10 mouse cellular contexts compared by ENCODE assay signal in the genomic region with DNA sequence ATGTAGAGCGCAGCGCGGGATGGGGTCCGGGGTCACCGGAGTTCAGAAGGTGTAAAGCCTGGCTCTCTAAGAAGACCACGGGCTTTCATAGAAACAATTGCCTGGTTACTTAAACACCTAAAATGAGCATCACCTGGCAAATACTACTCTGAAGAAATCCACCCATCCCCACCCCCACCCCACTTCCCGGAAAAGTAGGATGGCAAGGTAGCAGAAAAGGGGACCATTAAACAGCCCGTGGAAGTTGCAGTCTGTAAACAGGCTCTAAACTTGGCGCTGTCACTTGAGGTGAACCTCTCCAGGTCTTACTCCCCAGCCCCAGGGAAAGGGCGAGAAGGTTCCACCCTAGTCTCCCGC. TPM values are rescaled to one million over a fixed set of nuclear protein-coding genes. Genes with fewer than 3 reads are reported as not detected.
DNase-seq lines count a peak whose midpoint lies in the region; ATAC-seq and TF ChIP-seq lines count a peak whose summit lies in the region.
"Had no signal": no experiment of that assay in that cellular context is flagged by ENCODE, and none has a peak within 500 bp of the region (broad histone marks: within the 10 kb centered on the region; RNA-seq: fewer than 3 reads in every experiment).

No protein-coding gene starts in this region.

- no peak for ATAC-seq in heart, embryonic 15.5 days (replicated peaks; ENCODE audit: insufficient number of reproducible peaks, insufficient read depth, low FRiP score, low read depth)
- ATAC-seq in hindbrain, embryonic 14.5 days (ENCODE audit: low FRiP score) = 0 out of 2 replicates have a peak, but pooled peaks have one; percentile 6
- ATAC-seq in midbrain, embryonic 14.5 days (ENCODE audit: low FRiP score, low TSS enrichment) = peak; percentile 5; the same call in 1 of the 2 replicates

- intact Hi-C loops in heart, postnatal 36 days (cut with DNase I) = no loop called here
- intact Hi-C loops in left cerebral cortex, postnatal 14 days (cut with DNase I) = loop anchor here (1.0 to 5.0 kb wide), 3 partner anchors 96 to 216 kb away; no protein-coding TSS in a partner anchor

- peak overlapping the region; percentile 56; the same call in 1 of the 2 replicates for H3K9ac ChIP-seq in heart, embryonic 15.5 days
- H3K9ac ChIP-seq in hindbrain, embryonic 14.5 days = peak overlapping the region; percentile 88
- H3K9ac ChIP-seq in midbrain, embryonic 14.5 days (replicated peaks; ENCODE audit: low read length) = peak overlapping the region; percentile 72

- H3K27ac ChIP-seq in heart, embryonic 15.5 days = no peak overlapping the region
- H3K27ac ChIP-seq in cortical plate, adult 2 months (ENCODE audit: insufficient read depth, low read length) = peak overlapping the region; percentile 93; the same call in 1 of the 2 replicates
- H3K27ac ChIP-seq in hindbrain, embryonic 14.5 days = peak overlapping the region; percentile 89
- H3K27ac ChIP-seq in midbrain, embryonic 14.5 days (replicated peaks; ENCODE audit: low read depth, low read length) = peak overlapping the region; percentile 77

- H3K4me1 ChIP-seq in heart, embryonic 15.5 days (replicated peaks) = peaks cover 27% of the 10 kb centered on the region
- H3K4me1 ChIP-seq in cortical plate, adult 2 months (ENCODE audit: control insufficient read depth, insufficient read depth, low read length) = peaks cover 2% of the 10 kb centered on the region; the same call in 1 of the 2 replicates
- H3K4me1 ChIP-seq in hindbrain, embryonic 14.5 days (replicated peaks; ENCODE audit: control insufficient read depth, insufficient read depth, low read length) = 0 out of 2 replicates have a peak, but pooled peaks cover 5% of the 10 kb centered on the region
- peaks cover 10% of the 10 kb centered on the region; the same call in 1 of the 2 replicates for H3K4me1 ChIP-seq in midbrain, embryonic 14.5 days (ENCODE audit: control insufficient read depth, insufficient read depth, low read length)

- peak overlapping the region; percentile 69 for H3K4me3 ChIP-seq in heart, embryonic 15.5 days
- peak overlapping the region; percentile 88 for H3K4me3 ChIP-seq in cortical plate, adult 2 months (ENCODE audit: insufficient read depth, low read length)
- peak overlapping the region; percentile 83 for H3K4me3 ChIP-seq in hindbrain, embryonic 14.5 days (replicated peaks; ENCODE audit: low read length)
- H3K4me3 ChIP-seq in midbrain, embryonic 14.5 days (replicated peaks; ENCODE audit: low read depth, low read length) = peak overlapping the region; percentile 73

- H3K36me3 ChIP-seq in heart, embryonic 15.5 days = no peaks in the 10 kb centered on the region
- H3K36me3 ChIP-seq in hindbrain, embryonic 14.5 days (replicated peaks; ENCODE audit: control insufficient read depth, insufficient read depth) = no peaks in the 10 kb centered on the region
- H3K36me3 ChIP-seq in midbrain, embryonic 14.5 days (ENCODE audit: control insufficient read depth, insufficient read depth, low read length) = no peaks in the 10 kb centered on the region
- H3K36me3 ChIP-seq: G1E had no signal

- no peak for DNase-seq in heart, postnatal 36 days
- no peak for DNase-seq in hindbrain, embryonic 14.5 days (ENCODE audit: low spot score)
- peak; percentile 51 for DNase-seq in midbrain, embryonic 14.5 days
- DNase-seq in frontal cortex, adult 2 months (ENCODE audit: extremely low spot score in 1 of 2, low spot score in 1 of 2) = no peak
- DNase-seq in left cerebral cortex, postnatal 14 days (ENCODE audit: low spot score in 2 of 2) = no peak
- DNase-seq in urinary bladder, postnatal 14 days (ENCODE audit: low spot score) = no peak
- DNase-seq: thymus, postnatal 25 days had no signal

- TF ChIP-seq CTCF in cortical plate, adult 2 months (IDR thresholded peaks at IDR 0.05; ENCODE audit: extremely low read depth, insufficient read depth, low read length) = no peak

- no peak for TF ChIP-seq POLR2A in cortical plate, adult 2 months (IDR thresholded peaks at IDR 0.05; ENCODE audit: extremely low read depth, insufficient read depth, low read length)

- H3K4me2 ChIP-seq in heart, embryonic 15.5 days = peak overlapping the region; percentile 100
- peak overlapping the region; percentile 100 for H3K4me2 ChIP-seq in hindbrain, embryonic 14.5 days (replicated peaks)
- peak overlapping the region; percentile 100 for H3K4me2 ChIP-seq in midbrain, embryonic 14.5 days (ENCODE audit: low read length)

- 1% methylated on average over 11 of the region's 11 CpGs for WGBS in heart, embryonic 15.5 days
- under 1% methylated on average over 11 of the region's 11 CpGs for WGBS in hindbrain, embryonic 14.5 days
- WGBS in midbrain, embryonic 14.5 days = under 1% methylated on average over 11 of the region's 11 CpGs

- peaks cover 85% of the 10 kb centered on the region for H3K27me3 ChIP-seq in heart, embryonic 15.5 days
- peaks cover 42% of the 10 kb centered on the region for H3K27me3 ChIP-seq in hindbrain, embryonic 14.5 days (ENCODE audit: control insufficient read depth, insufficient read depth, low read length)
- H3K27me3 ChIP-seq in midbrain, embryonic 14.5 days (ENCODE audit: control insufficient read depth, insufficient read depth, low read length) = peaks cover 13% of the 10 kb centered on the region; the same call in 1 of the 2 replicates

- no peaks in the 10 kb centered on the region for H3K9me3 ChIP-seq in heart, embryonic 15.5 days (replicated peaks)
- no peaks in the 10 kb centered on the region for H3K9me3 ChIP-seq in hindbrain, embryonic 14.5 days (ENCODE audit: control insufficient read depth, low read length)
- no peaks in the 10 kb centered on the region for H3K9me3 ChIP-seq in midbrain, embryonic 14.5 days (ENCODE audit: control insufficient read depth, low read length)

RNA-seq across cellular contexts. Expression of a gene that starts 0.6 kb away (rescaled TPM):
- polyA plus RNA-seq in heart, embryonic 15.5 days (2015; fragmentation: Nextera tagmentation; extraction: Ambion mirVana) = 0.39 and 0.43 TPM in 2 replicates
- 1 to 10 TPM in 1 of 2 experiments, under 1 TPM in 1; 0.47 to 1.2 TPM for total RNA-seq in heart, postnatal 36 days (2021)
- polyA plus RNA-seq in cortical plate, adult 2 months (2012; rRNA removed) = 69.6 and 75.4 TPM in 2 replicates
- polyA plus RNA-seq in hindbrain, embryonic 14.5 days (2014; fragmentation: Nextera tagmentation; extraction: Ambion mirVana) = 61.5 and 61.6 TPM in 2 replicates
- 28.3 and 38.5 TPM in 2 replicates for polyA plus RNA-seq in midbrain, embryonic 14.5 days (2014; fragmentation: Nextera tagmentation; extraction: Ambion mirVana)
- 33.8 and 37.5 TPM in 2 replicates for polyA plus RNA-seq in frontal cortex, adult 2 months (2012; rRNA removed)
- 100 to 1,000 TPM; 117 to 127 TPM for total RNA-seq in left cerebral cortex, postnatal 14 days (2021)
- polyA plus RNA-seq: G1E had no signal

Comparison
In these comparisons a context has a peak if more than half of its experiments do, and no peak if none do; other contexts are left out.
1. RNA of a gene that starts 0.6 kb away (polyA plus RNA-seq): 69.6 to 75.4 TPM in cortical plate, adult 2 months, 61.5 to 61.6 TPM in hindbrain, embryonic 14.5 days, 28.3 to 38.5 TPM in midbrain, embryonic 14.5 days and 33.8 to 37.5 TPM in frontal cortex, adult 2 months; 0.39 to 0.43 TPM in heart, embryonic 15.5 days; every median in the first group is over 10 times any median in the second.
2. Peak in every context shown above with its lines, with median percentiles within 50 percentile points of each other: H3K4me2 ChIP-seq, H3K4me3 ChIP-seq and H3K9ac ChIP-seq.